Mouse (Mus musculus): Measurements from ENCODE around the gene Art4. TPM values are rescaled to one million over a fixed set of nuclear protein-coding genes. Genes with fewer than 3 reads are reported as not detected.
A peak's percentile ranks its signal among the peaks of the same experiment; 100 is the strongest.

The Art4 gene
- polyA plus RNA-seq, 1 experiment, result 12.8 TPM

DNA sequence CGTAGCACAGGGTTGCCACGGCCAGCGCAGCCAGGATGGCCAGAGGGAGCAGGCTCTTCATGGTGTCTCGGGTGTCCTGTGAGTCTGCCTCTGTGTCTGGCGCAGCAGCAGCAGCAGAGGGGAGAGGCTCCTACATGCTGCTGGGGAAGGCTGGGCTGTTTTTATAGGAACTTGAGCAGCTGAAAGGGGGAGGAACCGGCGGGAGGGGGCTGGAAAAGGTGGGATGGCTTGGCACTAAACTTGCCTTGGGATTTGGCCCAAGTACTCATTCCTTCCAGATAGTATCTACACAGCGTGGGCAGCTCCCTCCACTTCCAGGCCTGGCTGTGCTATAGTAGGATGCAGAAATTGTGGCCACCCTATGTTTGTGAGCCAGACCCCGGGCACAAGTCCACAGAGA is 18.1 kb upstream of the Art4 start, which contains the start of gene Mgp:
TSS of gene Mgp (minus strand) at position 154 of the 400 bp plus-strand sequence.
- no peak for TF ChIP-seq CTCF (IDR thresholded peaks at IDR 0.05; ENCODE audit: borderline replicate concordance, control insufficient read depth, extremely low read depth, insufficient read depth, low read length, poor library complexity)
- no peak for TF ChIP-seq POLR2A (IDR thresholded peaks at IDR 0.05; ENCODE audit: control insufficient read depth, extremely low read depth, insufficient read depth, low read length, poor library complexity)
- Histone ChIP-seq H3K36me3 (ENCODE audit: control insufficient read depth, insufficient read depth, low read length) (no peaks in the 10 kb centered on the region), H3K27me3 (ENCODE audit: control insufficient read depth, insufficient read depth, low read length) (no peaks in the 10 kb centered on the region), H3K4me1 (replicated peaks; ENCODE audit: control insufficient read depth, insufficient read depth, low read length) (peaks cover 3% of the 10 kb centered on the region; the same call in 1 of the 2 replicates), H3K4me3 (ENCODE audit: control insufficient read depth, insufficient read depth, low read length) (no peak within 1 kb of the TSS), H3K27ac (ENCODE audit: control insufficient read depth, insufficient read depth, low read length) (no peak within 1 kb of the TSS)
- 80% methylated on average over 9 of the region's 9 CpGs for whole genome bisulfite sequencing
- DNase-seq, result no peak

- TF ChIP-seq POLR2A (IDR thresholded peaks at IDR 0.05; ENCODE audit: control insufficient read depth, extremely low read depth, insufficient read depth, low read length, poor library complexity) (no peak), CTCF (IDR thresholded peaks at IDR 0.05; ENCODE audit: borderline replicate concordance, control insufficient read depth, extremely low read depth, insufficient read depth, low read length, poor library complexity) (no peak)
- H3K27me3 ChIP-seq (ENCODE audit: control insufficient read depth, insufficient read depth, low read length), result no peaks in the 10 kb centered on the region
- H3K4me3 ChIP-seq (ENCODE audit: control insufficient read depth, insufficient read depth, low read length), result no peak overlapping the region
- H3K36me3 ChIP-seq (ENCODE audit: control insufficient read depth, insufficient read depth, low read length), result no peaks in the 10 kb centered on the region
- peaks cover 3% of the 10 kb centered on the region; the same call in 1 of the 2 replicates for H3K4me1 ChIP-seq (replicated peaks; ENCODE audit: control insufficient read depth, insufficient read depth, low read length)
- DNase-seq, result no peak
- no peak overlapping the region for H3K27ac ChIP-seq (ENCODE audit: control insufficient read depth, insufficient read depth, low read length)
- 49% methylated on average over 8 of the region's 8 CpGs for WGBS
Observed at GRCm38 (mm10) chr6:136874599-136874998, 17.1 kb upstream of the Art4 start.

DNA sequence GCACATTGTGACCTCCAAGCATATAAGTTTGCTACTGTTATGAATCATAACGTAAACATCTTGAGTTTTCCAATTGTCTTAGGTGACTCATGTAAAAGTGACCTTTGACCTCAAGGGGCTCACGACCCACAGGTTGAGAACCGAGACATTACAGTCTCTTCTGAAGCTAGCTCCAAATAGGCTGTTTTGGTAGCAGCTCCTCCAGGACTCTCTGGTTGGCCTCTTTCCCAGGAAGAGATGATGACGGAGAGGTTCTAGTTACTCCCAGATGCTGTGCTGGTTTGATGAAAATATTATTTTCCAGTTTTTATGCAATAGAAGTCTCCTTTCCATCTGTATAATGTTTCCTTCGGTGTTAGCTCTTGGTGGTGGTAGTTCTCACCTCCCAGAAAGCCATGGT is 11.4 kb upstream of the Art4 start:
- Histone ChIP-seq H3K27ac (ENCODE audit: control insufficient read depth, insufficient read depth, low read length) (no peak overlapping the region), H3K4me3 (ENCODE audit: control insufficient read depth, insufficient read depth, low read length) (no peak overlapping the region), H3K27me3 (ENCODE audit: control insufficient read depth, insufficient read depth, low read length) (no peaks in the 10 kb centered on the region), H3K36me3 (ENCODE audit: control insufficient read depth, insufficient read depth, low read length) (no peaks in the 10 kb centered on the region), H3K4me1 (replicated peaks; ENCODE audit: control insufficient read depth, insufficient read depth, low read length) (peaks cover 3% of the 10 kb centered on the region; the same call in 1 of the 2 replicates)
- WGBS, result 92% methylated on average over 5 of the region's 5 CpGs
- TF ChIP-seq POLR2A (IDR thresholded peaks at IDR 0.05; ENCODE audit: control insufficient read depth, extremely low read depth, insufficient read depth, low read length, poor library complexity) (no peak), CTCF (IDR thresholded peaks at IDR 0.05; ENCODE audit: borderline replicate concordance, control insufficient read depth, extremely low read depth, insufficient read depth, low read length, poor library complexity) (no peak)
- DNase-seq, result no peak

GRCm38 (mm10) chr6:136866150-136866549 is 8.6 kb upstream of the Art4 start:
- H3K27ac ChIP-seq (ENCODE audit: control insufficient read depth, insufficient read depth, low read length), result no peak overlapping the region
- no peak for DNase-seq
- TF ChIP-seq CTCF (IDR thresholded peaks at IDR 0.05; ENCODE audit: borderline replicate concordance, control insufficient read depth, extremely low read depth, insufficient read depth, low read length, poor library complexity) (no peak), POLR2A (IDR thresholded peaks at IDR 0.05; ENCODE audit: control insufficient read depth, extremely low read depth, insufficient read depth, low read length, poor library complexity) (no peak)

GRCm38 (mm10) chr6:136865360-136865759 is 7.8 kb upstream of the Art4 start:
- WGBS, result 91% methylated on average over 5 of the region's 5 CpGs
- TF ChIP-seq CTCF (IDR thresholded peaks at IDR 0.05; ENCODE audit: borderline replicate concordance, control insufficient read depth, extremely low read depth, insufficient read depth, low read length, poor library complexity) (no peak), POLR2A (IDR thresholded peaks at IDR 0.05; ENCODE audit: control insufficient read depth, extremely low read depth, insufficient read depth, low read length, poor library complexity) (no peak)
- no peak for DNase-seq
- H3K27ac ChIP-seq (ENCODE audit: control insufficient read depth, insufficient read depth, low read length), result no peak overlapping the region
- H3K4me3 ChIP-seq (ENCODE audit: control insufficient read depth, insufficient read depth, low read length), result no peak overlapping the region
- H3K27me3 ChIP-seq (ENCODE audit: control insufficient read depth, insufficient read depth, low read length), result no peaks in the 10 kb centered on the region
- no peaks in the 10 kb centered on the region for H3K4me1 ChIP-seq (replicated peaks; ENCODE audit: control insufficient read depth, insufficient read depth, low read length)
- no peaks in the 10 kb centered on the region for H3K36me3 ChIP-seq (ENCODE audit: control insufficient read depth, insufficient read depth, low read length)

More at GRCm38 (mm10) chr6:136866150-136866549, 8.6 kb upstream of the Art4 start:
- H3K4me1 ChIP-seq (replicated peaks; ENCODE audit: control insufficient read depth, insufficient read depth, low read length), result no peaks in the 10 kb centered on the region
- no peak overlapping the region for H3K4me3 ChIP-seq (ENCODE audit: control insufficient read depth, insufficient read depth, low read length)
- no peaks in the 10 kb centered on the region for H3K27me3 ChIP-seq (ENCODE audit: control insufficient read depth, insufficient read depth, low read length)
- H3K36me3 ChIP-seq (ENCODE audit: control insufficient read depth, insufficient read depth, low read length), result no peaks in the 10 kb centered on the region
- WGBS, result 96% methylated on average over 4 of the region's 4 CpGs

GRCm38 (mm10) chr6:136861020-136861419 is 3.5 kb upstream of the Art4 start:
- no peak overlapping the region for H3K27ac ChIP-seq (ENCODE audit: control insufficient read depth, insufficient read depth, low read length)
- 45% methylated on average over 9 of the region's 9 CpGs for WGBS
- peak; percentile 29 for DNase-seq
- no peak overlapping the region for H3K4me3 ChIP-seq (ENCODE audit: control insufficient read depth, insufficient read depth, low read length)
- H3K36me3 ChIP-seq (ENCODE audit: control insufficient read depth, insufficient read depth, low read length), result no peaks in the 10 kb centered on the region
- peaks cover 15% of the 10 kb centered on the region for H3K4me1 ChIP-seq (replicated peaks; ENCODE audit: control insufficient read depth, insufficient read depth, low read length)
- H3K27me3 ChIP-seq (ENCODE audit: control insufficient read depth, insufficient read depth, low read length), result no peaks in the 10 kb centered on the region
- TF ChIP-seq CTCF (IDR thresholded peaks at IDR 0.05; ENCODE audit: borderline replicate concordance, control insufficient read depth, extremely low read depth, insufficient read depth, low read length, poor library complexity) (no peak), POLR2A (IDR thresholded peaks at IDR 0.05; ENCODE audit: control insufficient read depth, extremely low read depth, insufficient read depth, low read length, poor library complexity) (no peak)

- WGBS, result 84% methylated on average over 8 of the region's 8 CpGs
- no peak for TF ChIP-seq CTCF (IDR thresholded peaks at IDR 0.05; ENCODE audit: borderline replicate concordance, control insufficient read depth, extremely low read depth, insufficient read depth, low read length, poor library complexity)
- TF ChIP-seq POLR2A (IDR thresholded peaks at IDR 0.05; ENCODE audit: control insufficient read depth, extremely low read depth, insufficient read depth, low read length, poor library complexity), result no peak
- Histone ChIP-seq H3K4me1 (replicated peaks; ENCODE audit: control insufficient read depth, insufficient read depth, low read length) (peaks cover 33% of the 10 kb centered on the region), H3K27me3 (ENCODE audit: control insufficient read depth, insufficient read depth, low read length) (no peaks in the 10 kb centered on the region), H3K4me3 (ENCODE audit: control insufficient read depth, insufficient read depth, low read length) (no peak overlapping the region), H3K36me3 (ENCODE audit: control insufficient read depth, insufficient read depth, low read length) (no peaks in the 10 kb centered on the region), H3K27ac (ENCODE audit: control insufficient read depth, insufficient read depth, low read length) (no peak overlapping the region)
- DNase-seq, result no peak
Observed at GRCm38 (mm10) chr6:136858420-136858819, 887 bp upstream of the Art4 start.

Data from thymus, adult 2 months (tissue).